Mouse (Mus musculus) cerebellum, postnatal 4 days (tissue): ENCODE data around the gene Pou4f1.
"Not testable (repeated sequence)": the region's sequence is repeated elsewhere in the genome, so short reads cannot be mapped to it uniquely, and the experiment has no call there.

Source experiments
- DNase-seq, 2 experiments: peaks; one replicate each; pipeline ENCODE4 v3.0.0; 2022; ENCODE audit warnings: low spot score in 2 of 2, mixed read lengths in 1 of 2

Pou4f1 gene

DNA sequence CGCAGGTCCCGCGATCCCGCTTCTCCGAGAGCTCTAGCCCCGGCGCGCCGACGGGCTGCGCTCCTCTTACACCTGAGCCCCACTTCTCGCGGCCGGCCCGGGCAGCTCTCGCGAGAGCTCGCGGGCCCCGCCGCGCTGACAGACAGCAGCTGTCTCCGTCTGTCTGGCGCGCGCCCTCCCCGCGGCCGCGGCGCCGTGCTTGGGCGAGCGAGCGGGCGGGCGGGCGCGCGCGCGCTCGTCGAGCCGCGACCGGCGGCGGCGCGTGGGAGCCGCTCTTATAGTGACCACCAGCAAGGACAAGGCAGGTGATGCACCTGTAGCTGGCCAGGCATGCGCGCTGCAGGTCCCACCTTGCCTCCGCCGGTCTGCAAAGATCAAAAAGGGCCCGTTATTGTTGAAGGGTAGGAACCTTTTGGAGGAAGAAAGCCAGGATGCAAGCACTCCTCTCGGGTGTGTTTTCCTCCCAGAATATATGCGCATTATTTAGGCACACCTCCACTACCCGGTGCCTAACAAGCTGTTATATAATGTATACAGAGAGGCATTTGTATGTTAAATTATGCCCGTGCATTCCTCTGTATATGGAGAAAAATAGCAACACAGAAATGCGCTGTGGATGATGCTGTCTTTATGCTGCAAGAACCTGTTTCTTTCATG is at the start of gene Pou4f1:
Gene Pou4f1 (minus strand): TSS at position 34 of the 657 bp plus-strand sequence.
- DNase-seq, result peak in 1 of 2 experiments; percentile 67

GRCm38 (mm10) chr14:104511664-104512063 is 43.9 kb upstream of the Pou4f1 start:
- DNase-seq, result no peak

- DNase-seq, result not testable (repeated sequence)
These were observed 35.0 kb upstream of the Pou4f1 start for GRCm38 (mm10) chr14:104502761-104503160.

GRCm38 (mm10) chr14:104479751-104480150 is 12.0 kb upstream of the Pou4f1 start:
- DNase-seq, result no peak

GRCm38 (mm10) chr14:104478593-104478992 is 10.8 kb upstream of the Pou4f1 start:
- no peak for DNase-seq

GRCm38 (mm10) chr14:104477616-104478015 is 9.8 kb upstream of the Pou4f1 start:
- no peak for DNase-seq

- DNase-seq, result no peak
These were observed 7.6 kb upstream of the Pou4f1 start for GRCm38 (mm10) chr14:104475438-104475837.

- no peak for DNase-seq
These were observed 798 bp upstream of the Pou4f1 start for GRCm38 (mm10) chr14:104468623-104468970.

- peak in 1 of 2 experiments; percentile 6 for DNase-seq
These were observed 450 bp downstream of the Pou4f1 start for GRCm38 (mm10) chr14:104467133-104467965.

GRCm38 (mm10) chr14:104466557-104466956 is 1.2 kb downstream of the Pou4f1 start:
- peak in 1 of 2 experiments; percentile 5 for DNase-seq

DNA sequence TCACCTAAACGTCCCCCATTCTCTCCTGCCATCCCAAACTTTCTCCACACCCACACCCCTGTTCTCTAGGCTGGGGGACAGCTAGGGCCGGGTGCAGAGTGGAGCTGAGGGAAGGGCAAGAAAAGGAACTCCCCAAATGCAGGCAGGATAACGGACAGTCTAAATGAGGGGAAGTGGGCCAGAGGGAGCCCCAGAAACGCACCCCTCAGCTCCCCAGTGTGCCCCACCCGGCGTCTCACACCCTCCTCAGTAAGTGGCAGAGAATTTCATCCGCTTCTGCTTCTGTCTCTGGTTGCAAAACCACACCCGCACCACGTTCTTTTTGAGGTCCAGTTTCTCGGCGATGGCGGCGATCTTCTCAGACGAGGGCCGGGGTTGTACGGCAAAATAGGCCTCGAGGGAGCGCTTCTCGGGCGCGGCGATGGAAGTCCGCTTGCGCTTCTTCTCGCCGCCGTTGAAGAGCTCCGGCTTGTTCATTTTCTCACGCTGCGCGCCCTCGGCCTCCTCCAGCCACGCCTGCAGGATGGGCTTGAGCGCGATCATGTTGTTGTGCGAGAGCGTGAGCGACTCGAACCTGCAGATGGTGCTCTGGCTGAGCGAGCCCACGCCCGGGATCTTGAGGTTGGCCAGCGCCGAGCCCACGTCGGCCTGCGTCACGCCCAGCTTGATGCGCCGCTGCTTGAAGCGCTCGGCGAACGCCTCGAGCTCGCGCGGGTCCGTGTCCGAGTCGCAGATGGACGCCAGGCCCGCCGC is 2.1 kb downstream of the Pou4f1 start:
- peak in 1 of 2 experiments; percentile 19 for DNase-seq

- DNase-seq, result no peak
These were observed 3.0 kb downstream of the Pou4f1 start for GRCm38 (mm10) chr14:104464841-104465240.

GRCm38 (mm10) chr14:104463631-104464250 is 4.1 kb downstream of the Pou4f1 start:
- no peak for DNase-seq

DNA sequence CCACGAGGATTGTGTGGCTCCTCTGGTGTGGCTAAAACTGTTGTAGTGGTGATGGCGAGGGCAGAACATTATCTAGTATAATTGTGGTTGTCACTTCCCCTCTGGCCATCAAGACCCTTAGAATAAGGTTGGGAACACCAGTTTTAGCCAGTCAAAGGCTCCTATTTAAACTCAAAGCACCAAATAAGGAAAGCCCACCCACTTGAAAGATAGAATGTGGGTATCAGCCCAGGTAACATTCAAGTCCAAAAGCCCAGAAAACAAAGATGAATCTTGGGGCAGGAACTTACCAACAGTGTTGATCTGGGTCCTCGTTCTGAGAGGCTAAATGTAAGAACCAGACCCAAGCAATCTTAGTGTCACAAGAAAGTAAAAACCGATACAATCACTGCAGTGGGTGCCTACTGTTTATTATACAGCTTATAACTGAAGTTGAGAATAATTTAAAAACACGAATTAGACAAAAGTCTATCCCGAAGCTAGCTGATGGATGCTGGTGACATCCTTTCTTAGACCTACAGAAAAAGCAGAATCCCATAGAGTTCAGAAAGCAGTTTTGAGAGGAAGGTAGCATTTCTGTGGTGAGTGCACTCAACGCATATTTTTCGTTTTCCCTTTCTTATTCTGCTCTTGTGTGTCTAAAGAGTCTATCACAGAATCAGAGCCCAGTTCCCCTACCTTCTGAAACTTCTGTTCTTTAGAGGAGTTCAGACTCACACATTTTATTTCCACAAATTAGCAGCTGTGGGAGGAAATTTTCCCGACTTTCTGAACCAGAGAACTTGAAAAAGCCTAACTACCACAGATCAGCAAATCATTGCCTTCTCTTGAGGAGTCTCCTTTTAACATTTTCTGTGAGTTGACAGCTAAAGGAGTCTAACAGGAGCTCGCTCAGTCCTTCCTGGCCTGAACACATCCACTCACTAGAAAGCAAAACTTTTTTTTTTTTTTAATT is 6.2 kb downstream of the Pou4f1 start:
- DNase-seq, result peak in 1 of 2 experiments; percentile 5

DNA sequence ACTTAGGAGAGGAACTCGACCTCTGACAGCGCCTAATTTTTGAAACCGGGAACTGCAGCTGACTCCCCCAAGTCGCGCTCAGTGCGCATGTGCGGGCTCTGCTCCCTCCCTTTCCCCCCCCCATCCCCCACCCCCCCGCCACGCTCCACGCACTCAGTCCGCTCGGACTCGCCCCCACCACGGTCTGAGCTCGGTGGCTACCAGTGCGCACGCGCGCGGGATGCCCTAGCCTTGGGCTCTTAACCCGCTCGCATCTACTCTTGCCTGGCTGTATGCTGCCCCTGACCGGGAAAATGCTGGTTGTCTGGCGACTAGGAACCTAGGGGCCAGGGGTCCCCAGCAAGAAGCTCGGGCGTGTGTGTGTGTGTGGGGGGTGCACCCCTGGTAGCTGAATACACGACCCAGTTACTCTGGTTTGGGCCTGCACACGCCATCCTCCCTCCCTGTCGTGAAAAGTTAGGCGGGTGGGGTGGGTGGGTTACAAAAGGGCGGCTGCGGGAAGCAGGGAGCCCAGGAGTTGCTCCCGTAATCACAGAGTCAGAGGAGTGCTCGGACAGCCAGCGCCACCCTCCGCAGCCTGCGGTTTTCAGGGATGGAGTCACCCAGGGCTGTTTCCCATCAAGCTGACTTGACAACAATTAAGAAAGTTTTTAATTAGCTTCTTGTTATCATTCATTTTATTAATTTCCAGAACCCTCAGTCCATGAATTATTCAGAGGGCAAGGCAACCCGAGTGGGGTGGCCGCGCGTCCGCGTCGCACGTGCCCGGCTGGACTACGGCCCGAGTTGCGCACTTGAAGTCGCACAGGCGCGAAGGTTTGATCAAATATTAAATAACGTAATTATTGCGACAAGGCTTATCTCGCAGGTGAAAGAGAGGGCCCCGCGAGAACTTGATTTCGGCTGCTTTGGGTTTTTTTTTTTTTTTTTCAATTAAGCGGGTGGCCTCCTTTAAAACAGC is 7.2 kb downstream of the Pou4f1 start:
- DNase-seq, result peak in 1 of 2 experiments; percentile 41

GRCm38 (mm10) chr14:104459513-104460111 is 8.2 kb downstream of the Pou4f1 start:
- peak in 1 of 2 experiments; percentile 6 for DNase-seq

DNA sequence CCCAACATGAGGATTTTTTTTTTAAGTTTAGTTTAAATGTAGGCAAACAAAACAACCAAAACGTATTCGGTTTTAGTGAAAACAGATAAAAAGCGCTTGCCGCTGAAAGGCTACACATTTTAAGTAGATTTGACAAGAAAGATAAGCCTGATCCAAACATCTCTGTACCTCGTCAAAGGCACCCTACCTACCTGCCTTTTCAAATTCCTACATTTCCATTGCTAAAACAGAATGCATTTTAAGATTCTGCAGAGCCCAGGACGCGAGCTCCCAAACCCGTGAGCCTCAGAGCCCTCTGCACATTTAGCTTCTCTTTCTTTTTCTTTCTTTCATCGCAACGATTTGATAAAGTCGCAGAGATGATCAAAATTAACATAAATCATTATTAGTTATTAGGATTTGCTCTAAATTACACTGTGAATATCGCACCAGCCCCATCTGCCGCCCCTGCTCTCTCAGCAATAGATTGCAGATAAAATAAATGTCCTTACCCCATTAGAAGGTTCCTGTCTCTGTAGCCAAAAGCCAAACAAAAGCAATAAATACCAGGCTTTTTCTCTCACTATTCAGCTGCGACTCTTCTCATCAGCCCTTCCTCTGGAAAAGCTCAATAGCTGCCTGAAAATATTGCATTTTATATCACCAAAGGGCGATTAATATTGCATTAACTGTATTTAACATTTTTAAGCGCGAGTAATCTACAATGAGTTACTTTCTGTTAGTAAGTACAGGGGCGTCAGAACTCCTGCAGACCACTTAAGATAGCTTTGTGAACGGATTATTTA is 8.9 kb downstream of the Pou4f1 start:
- no peak for DNase-seq
